Mouse (Mus musculus): ENCODE results near the gene Phf1. TPM values are rescaled to one million over a fixed set of nuclear protein-coding genes. Genes with fewer than 3 reads are reported as not detected.
"Not testable (repeated sequence)": the region's sequence is repeated elsewhere in the genome, so short reads cannot be mapped to it uniquely, and the experiment has no call there.

Phf1 gene
- total RNA-seq, 2 experiments from 2014 or later: 2.1 to 3.5 TPM

- no peak for ATAC-seq (replicated peaks; ENCODE audit: poor library complexity)
Observed at GRCm38 (mm10) chr17:26974547-26974946, 41.7 kb downstream of the Phf1 start.

- no peak for ATAC-seq (replicated peaks; ENCODE audit: poor library complexity)
Observed at GRCm38 (mm10) chr17:26975415-26975814, 42.6 kb downstream of the Phf1 start.

DNA sequence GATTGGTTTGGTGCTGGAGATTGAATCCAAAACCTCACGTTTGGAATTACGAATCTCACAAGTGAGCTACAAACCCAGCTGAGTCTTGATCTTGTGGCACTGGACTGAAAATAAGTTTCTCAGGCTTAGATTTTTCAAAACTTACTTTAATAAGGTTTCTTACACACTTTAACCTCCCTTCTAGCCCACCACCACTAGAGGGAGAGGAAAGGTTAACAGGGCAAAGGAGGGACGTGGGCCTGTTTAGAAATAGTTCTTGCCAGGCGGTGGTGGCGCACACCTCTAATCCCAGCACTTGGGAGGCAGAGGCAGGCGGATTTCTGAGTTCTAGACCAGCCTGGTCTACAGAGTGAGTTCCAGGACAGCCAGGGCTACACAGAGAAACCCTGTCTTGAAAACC lies 44.5 kb downstream of the Phf1 start:
- not testable (repeated sequence) for ATAC-seq (replicated peaks; ENCODE audit: poor library complexity)

GRCm38 (mm10) chr17:26979426-26979825 lies 46.6 kb downstream of the Phf1 start:
- ATAC-seq (replicated peaks; ENCODE audit: poor library complexity): peak; percentile 42; the same call in 1 of the 2 replicates

- ATAC-seq (replicated peaks; ENCODE audit: poor library complexity): peak; percentile 26; the same call in 1 of the 2 replicates
Observed at GRCm38 (mm10) chr17:26981050-26981449, 48.2 kb downstream of the Phf1 start.

- ATAC-seq (replicated peaks; ENCODE audit: poor library complexity): no peak
Observed at GRCm38 (mm10) chr17:26983382-26983781, 50.5 kb downstream of the Phf1 start.

DNA sequence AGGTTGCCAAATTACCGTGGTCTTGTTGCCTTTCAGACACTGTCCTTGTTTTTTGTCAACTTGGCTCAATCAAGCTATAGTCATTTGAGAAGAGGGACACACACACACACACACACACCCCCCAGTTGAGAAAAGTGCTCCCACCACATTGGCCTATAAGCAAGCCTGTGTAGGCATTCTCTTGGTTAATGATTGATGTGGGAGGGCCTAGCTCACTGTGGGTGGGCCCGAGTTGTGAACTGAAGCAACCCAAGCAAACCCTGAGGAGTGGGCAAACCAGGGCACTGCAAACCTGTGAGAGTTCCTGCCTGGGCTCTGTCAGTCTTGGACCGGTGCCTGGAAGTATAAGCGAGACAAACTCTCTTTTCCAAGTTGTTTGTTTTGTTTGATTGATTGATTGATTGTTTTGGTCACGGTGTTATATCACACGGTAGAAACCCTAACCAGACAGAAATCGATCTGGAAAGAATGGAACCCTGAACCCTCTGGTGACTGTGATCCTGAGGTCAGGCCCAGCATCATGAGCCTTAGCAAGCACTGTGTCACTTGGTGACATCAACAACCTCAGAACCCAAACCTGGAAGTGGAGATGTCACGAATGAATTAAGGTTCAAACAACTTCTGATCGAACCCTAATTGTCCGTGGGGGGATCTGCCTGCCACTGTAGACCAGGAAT lies 52.8 kb downstream of the Phf1 start:
- no peak for ATAC-seq (replicated peaks; ENCODE audit: poor library complexity)

Other genes with a start within 250 kb of the Phf1 start
- gene Crebrf, start 217.4 kb upstream of the Phf1 start, total RNA-seq (2015): 7.0 and 13.5 TPM in 2 replicates
- 11.1 and 18.0 TPM in 2 replicates for gene Crebrf, start 217.4 kb upstream of the Phf1 start, total RNA-seq (2017)
- 38.2 and 42.5 TPM in 2 replicates for gene Bnip1, start 152.0 kb upstream of the Phf1 start, total RNA-seq (2015)
- 47.6 and 48.6 TPM in 2 replicates for gene Bnip1, start 152.0 kb upstream of the Phf1 start, total RNA-seq (2017)
- gene Nkx2-5, start 88.0 kb upstream of the Phf1 start, total RNA-seq (2015): not detected in 2 replicates
- gene Nkx2-5, start 88.0 kb upstream of the Phf1 start, total RNA-seq (2017): not detected in 2 replicates
- 2.6 and 4.6 TPM in 2 replicates for gene Kifc5b, start 16.0 kb upstream of the Phf1 start, total RNA-seq (2015)
- gene Kifc5b, start 16.0 kb upstream of the Phf1 start, total RNA-seq (2017): 13.8 and 16.0 TPM in 2 replicates
- gene Cuta, start 6.5 kb downstream of the Phf1 start, total RNA-seq (2015): 181 and 216 TPM in 2 replicates
- 75.8 and 82.9 TPM in 2 replicates for gene Cuta, start 6.5 kb downstream of the Phf1 start, total RNA-seq (2017)
- 5.3 and 11.6 TPM in 2 replicates for gene Syngap1, start 8.2 kb downstream of the Phf1 start, total RNA-seq (2015)
- gene Syngap1, start 8.2 kb downstream of the Phf1 start, total RNA-seq (2017): 3.6 TPM in 2 replicates
- 2.9 and 5.3 TPM in 2 replicates for gene Zbtb9, start 40.1 kb downstream of the Phf1 start, total RNA-seq (2015)
- gene Zbtb9, start 40.1 kb downstream of the Phf1 start, total RNA-seq (2017): 16.3 and 22.1 TPM in 2 replicates
- gene Bak1, start 96.0 kb downstream of the Phf1 start, total RNA-seq (2015): 130 and 135 TPM in 2 replicates
- gene Bak1, start 96.0 kb downstream of the Phf1 start, total RNA-seq (2017): 63.3 and 68.7 TPM in 2 replicates
- 3.4 and 3.6 TPM in 2 replicates for gene Itpr3, start 124.3 kb downstream of the Phf1 start, total RNA-seq (2015)
- gene Itpr3, start 124.3 kb downstream of the Phf1 start, total RNA-seq (2017): 5.3 and 6.2 TPM in 2 replicates
- gene Uqcc2, start 200.9 kb downstream of the Phf1 start, total RNA-seq (2015): 134 and 138 TPM in 2 replicates
- gene Uqcc2, start 200.9 kb downstream of the Phf1 start, total RNA-seq (2017): 154 and 170 TPM in 2 replicates
- gene Ip6k3, start 234.7 kb downstream of the Phf1 start, total RNA-seq (2015): not detected in 2 replicates
- not detected in 2 replicates for gene Ip6k3, start 234.7 kb downstream of the Phf1 start, total RNA-seq (2017)